Mouse (Mus musculus) heart, adult 8-10 months (tissue): ENCODE results near the gene Manbal. TPM values are rescaled to one million over a fixed set of nuclear protein-coding genes. Genes with fewer than 3 reads are reported as not detected.
A peak's percentile ranks its signal among the peaks of the same experiment; 100 is the strongest.

Experiments
- DNase-seq: peaks from one replicate; pipeline ENCODE4 v3.0.0; 2022; ENCODE audit warnings: low spot score
- total RNA-seq, 4 experiments: library from RNA; stranded (reverse); gene quantifications; 2 replicates each; pipeline ENCODE4 v1.2.4; 2022

Gene Manbal
- total RNA-seq, 4 experiments from 2014 or later, result 19.6 to 24.3 (median 22.9) TPM

- DNase-seq, result no peak
Observed at GRCm38 (mm10) chr2:157412497-157412896, 45.1 kb downstream of the Manbal start.

DNA sequence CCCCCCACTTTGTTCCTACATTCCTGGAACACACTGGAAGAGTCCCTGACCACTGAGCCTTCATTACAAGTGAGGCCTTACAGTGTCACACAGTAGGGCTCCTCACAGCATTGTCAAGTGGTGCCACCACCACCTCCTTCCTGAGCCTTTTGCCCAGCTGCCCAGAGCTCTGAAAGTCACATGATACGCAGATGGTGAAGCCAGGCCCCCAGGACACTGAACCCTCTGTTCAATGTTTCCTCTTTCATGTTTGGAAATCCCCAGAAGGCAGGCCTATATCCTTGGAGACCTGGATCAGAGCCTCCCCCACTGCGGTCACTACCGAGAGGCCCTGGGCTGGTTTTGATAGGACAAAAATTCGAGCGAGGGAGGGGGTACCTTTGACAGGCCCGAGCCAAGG, 49.8 kb downstream of the Manbal start:
- DNase-seq, result no peak

GRCm38 (mm10) chr2:157418206-157418605, 50.8 kb downstream of the Manbal start, which contains the start of gene Src:
Gene Src (plus strand): TSS chr2:157418444.
- DNase-seq, result no peak

- no peak for DNase-seq
Observed at GRCm38 (mm10) chr2:157418609-157419071, 51.2 kb downstream of the Manbal start.

- no peak for DNase-seq
Observed at GRCm38 (mm10) chr2:157419506-157419905, 52.1 kb downstream of the Manbal start.

DNA sequence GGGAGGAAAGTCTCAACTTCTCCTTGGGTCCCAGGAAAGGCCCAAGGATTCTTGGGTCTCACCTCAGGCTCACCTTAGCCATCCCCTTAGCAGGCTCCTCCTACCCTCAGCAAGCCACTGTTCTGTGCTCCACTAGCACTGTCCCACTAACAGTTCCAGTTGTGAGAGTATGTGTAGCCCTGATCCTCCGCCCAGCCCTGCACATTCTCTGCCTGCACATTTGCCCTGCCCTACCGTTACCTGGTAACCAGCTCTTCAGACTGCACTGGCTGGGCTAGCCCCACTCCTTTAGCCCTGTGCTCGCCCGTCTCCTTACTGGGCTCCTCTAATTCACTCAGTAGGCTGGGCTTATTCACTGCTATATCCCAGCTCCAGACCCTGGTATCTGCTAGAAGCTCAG, 53.0 kb downstream of the Manbal start:
- DNase-seq, result no peak

GRCm38 (mm10) chr2:157422062-157422655, 54.8 kb downstream of the Manbal start:
- no peak for DNase-seq

DNA sequence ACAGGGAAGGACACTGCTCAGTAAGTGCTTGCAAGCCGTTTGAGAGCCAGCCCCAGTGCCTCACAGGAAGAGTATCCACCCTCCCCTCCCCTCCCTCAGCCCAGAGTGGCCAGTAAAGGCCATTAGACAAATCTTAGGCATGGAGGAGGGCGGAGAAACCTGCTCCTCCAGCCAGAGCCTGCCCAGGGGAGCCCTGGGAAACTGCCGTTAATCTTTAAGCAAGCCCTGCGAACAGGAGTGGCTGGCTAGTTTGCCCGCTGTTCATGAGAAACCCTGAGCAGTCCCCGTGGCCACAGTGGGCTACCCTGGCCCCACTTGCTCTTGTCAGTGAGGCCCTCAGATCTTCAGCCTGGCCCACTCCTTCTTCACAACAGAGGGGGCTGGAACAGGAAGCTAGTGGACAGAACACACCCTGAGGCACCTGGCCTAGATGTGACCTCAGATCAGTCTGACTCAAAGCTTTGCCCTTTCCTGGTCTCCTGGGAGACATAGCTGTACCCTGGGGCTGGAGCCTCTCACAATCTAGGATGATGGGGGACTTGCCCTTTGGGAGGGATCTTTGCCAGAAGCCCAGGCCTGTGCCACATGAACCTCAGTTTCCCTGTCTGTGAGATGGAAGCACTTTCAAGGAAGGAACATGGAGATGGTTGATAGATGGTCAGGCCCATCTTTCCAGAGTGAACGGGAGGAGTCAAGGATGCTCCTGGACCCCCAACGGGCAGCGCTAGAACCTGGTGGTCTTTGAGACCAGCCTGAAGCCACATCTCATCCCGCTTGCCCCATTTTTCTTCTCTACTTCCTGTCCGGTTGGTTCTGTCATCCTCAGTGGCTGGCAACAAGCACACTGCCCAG, 55.7 kb downstream of the Manbal start:
- no peak for DNase-seq

DNA sequence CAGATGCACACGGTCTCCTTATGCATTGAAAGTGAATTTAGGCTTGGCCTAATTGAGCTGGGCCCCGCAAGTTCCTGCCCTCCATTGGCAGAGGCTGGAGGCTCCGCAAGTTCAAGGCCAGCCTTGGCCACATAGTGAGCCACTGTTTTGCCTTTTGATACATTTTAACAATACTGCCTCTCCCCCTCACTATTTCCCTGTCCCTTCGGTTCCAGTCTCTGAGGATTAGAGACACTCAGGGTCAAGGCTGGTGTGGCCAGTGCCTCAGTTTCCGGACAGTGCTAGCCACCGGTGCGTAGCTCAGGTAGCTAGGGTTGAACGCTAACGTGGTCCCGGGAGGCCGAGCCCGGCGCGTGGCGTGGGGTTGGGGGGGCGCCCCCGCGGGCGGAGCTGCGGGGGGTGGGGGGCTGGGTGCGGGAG, 56.3 kb downstream of the Manbal start:
- DNase-seq, result no peak

DNA sequence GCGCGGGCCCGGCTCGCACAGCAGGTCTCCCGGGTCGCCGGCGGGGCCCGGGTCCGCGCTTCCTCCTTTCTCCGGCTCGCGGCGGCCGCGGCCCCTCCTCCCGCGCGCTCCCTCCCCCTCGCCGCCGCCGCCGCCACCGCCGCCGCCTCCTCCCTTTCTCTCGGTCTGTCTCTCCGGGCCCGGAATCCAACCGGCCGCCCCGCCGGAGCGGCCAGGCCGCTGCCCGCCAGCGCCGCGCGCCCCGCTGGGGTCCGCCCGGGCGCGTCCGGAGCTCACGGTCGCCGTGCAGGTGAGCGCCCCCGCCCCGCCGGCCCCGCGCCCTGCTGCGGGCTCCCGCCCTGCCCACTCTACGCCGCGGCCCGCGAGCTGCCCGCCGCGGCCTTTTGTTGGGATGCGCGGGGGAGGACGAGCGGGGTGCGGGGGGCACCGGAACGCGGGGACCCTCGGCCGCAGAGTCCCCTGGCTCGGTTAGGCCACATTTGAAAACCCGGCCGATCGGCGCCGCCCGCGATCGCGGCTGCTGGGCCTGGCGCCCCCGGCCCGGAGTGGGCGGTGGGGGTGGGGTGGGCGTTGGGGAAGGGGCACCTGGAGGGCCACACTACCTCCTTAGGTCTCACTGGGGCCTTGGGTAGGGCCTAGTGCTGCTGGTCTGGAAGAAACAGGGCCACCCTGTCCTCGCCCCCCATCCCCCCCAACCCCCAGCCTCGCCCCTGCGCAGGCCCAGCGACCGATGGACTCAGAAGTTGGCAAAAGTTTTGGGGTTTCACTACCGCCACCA, 56.9 kb downstream of the Manbal start:
- no peak for DNase-seq

DNA sequence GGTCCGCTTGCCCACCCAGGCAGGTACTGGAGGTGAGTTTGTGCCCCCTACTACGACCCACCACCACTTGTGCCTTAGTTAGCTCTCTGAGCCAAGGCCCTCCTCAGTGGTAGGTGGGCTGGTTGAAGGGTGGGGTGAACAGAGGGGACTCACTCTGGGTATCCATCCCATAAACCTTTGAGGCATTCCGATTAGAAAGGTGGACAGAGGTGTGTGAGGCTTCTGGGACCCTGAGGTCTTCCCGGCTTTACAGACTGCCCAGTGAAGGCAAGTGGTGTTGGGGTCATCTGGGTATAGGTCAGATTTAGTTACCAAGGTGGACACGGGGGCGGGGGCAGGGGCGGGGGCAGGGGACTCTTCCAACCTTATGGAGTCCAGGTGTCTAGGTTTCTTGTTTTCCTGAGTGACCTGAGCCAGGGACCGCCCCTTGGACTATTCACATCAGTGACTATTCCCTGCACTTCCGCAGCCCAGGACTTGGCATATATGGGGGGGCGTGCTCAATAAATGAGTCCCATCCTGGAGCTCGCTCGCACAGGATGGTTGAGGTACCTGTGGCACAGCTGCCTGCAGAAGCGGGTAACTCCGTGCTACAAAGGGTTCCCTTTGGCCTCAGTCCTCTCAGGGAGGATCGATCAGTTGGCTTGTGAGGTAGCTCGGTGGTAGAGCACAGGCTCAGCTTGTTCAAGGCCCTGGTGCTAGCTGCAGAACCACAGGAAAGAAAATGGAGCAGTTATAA, 57.7 kb downstream of the Manbal start:
- DNase-seq, result no peak

GRCm38 (mm10) chr2:157425643-157425988, 58.2 kb downstream of the Manbal start:
- no peak for DNase-seq

DNA sequence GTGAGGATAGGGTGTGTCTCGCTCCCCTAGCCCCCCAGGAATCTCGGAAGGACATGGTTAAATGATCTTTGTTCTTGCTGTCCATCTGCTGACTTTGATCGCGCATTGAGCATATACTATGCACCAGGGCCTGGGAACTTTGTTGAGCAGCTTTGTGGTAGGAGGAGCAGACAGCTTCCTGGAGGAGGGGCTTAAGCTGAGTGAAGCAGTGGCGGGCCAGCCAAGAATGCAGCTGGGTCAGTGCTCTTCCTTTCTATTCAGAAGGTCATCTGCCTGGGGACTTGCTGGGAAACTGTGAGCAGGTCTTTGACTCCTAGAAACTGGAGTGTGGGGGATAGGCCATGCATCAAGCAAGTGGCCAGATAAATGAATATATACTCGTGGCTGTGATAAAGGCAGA, 58.8 kb downstream of the Manbal start:
- DNase-seq, result peak; percentile 35

DNA sequence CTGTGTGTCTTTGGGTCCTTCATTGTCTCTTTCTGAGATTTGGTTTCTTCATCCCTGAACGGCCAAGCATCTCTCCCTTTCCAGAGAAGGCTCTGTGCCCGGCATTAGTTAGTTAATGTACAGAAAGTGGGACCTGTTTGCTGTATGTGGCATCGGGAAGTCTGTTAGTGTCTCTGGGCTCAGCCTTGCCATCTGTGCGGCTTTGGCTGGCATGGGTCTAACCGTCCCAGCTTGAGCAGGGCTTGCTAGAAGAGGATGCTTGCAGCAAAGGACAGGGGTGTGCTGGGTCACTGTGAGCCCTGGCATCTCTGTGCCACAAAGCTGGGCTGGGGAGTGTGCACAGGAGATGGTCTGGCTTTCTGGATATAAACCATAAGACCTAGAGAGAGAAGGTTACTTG, 59.8 kb downstream of the Manbal start:
- no peak for DNase-seq

- no peak for DNase-seq
Observed at GRCm38 (mm10) chr2:157428351-157429139, 61.2 kb downstream of the Manbal start.

GRCm38 (mm10) chr2:157429735-157430134, 62.3 kb downstream of the Manbal start:
- no peak for DNase-seq

DNA sequence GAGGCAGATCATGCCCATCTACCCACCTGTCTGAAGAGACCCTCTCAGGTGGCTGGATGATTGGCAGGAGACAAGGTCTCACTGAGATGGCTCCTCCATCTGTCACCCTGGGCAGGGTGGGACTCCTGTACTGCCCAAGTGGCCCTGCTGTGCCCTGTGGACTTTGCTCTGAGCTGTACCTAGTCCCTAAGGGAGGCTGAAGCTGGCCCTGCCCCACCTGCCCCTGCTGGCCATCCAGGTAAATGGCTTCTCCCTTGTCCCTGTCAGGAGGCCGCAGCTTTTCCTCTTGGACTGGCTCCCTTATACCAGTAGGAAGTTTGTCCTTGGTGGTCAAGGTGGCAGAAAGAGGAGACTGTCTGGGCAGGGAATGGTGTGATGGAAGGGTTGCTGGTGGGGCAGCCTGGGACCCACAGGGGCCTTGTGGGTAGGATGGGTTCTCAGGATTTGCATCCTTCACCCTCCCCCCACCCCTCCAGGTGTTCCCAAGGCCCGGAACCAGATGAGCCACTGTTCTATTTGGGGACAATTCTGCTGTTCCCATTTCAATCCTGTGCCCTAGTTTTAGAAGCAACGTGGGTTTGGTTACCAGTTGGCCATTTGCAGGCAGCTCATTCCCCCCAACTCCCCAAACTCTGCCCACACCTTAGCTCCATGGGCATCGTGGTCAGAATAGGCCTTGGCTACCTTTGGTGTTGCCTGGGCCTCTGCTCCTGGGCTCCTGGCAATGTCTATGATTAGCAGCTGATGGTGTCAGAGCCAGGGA, 63.5 kb downstream of the Manbal start:
- no peak for DNase-seq

GRCm38 (mm10) chr2:157431912-157432311, 64.5 kb downstream of the Manbal start:
- DNase-seq, result no peak

DNA sequence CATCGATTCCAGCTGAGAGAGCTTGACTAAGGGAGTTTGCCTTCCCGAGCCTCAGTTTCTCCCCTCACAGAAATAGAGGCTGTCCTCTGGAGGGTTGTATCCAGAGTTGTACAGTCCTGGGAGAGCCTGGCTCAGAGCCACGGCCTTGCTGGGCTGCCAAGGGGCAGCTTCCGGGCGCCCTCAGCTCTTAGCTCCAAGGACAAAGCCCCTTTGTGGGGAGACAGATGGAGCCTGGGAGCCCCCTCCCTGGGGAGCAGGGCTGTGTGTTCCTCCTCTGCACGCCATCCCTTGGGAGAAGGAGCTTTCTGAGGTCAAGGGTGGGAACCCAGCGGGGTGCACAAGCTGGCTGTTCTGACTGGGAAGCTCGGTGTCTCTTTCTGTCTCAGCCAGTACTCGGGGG, 65.1 kb downstream of the Manbal start:
- no peak for DNase-seq

DNA sequence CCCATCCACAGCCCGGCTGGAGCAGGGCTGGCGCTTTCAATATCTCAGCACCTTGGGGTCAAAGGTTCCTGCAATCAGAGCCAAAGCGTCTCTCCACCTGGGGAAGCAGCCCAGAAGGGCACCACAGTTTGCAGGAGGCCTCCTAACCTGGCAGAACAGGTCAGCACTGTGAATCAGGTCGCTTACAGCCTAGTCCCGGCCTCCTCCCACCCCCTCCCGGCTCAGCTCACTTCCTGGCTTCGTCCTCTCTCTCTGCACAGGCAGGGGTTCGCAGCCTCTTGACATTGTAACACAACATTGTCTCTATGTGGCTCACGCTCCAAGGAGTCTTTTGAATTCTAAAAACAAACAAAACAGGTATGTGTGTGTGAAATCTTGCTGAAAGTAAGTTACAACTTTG, 66.6 kb downstream of the Manbal start:
- DNase-seq, result no peak
